Mouse (Mus musculus): ENCODE data around the gene Tfdp1. TPM values are rescaled to one million over a fixed set of nuclear protein-coding genes. Genes with fewer than 3 reads are reported as not detected.

Tfdp1 gene
- polyA plus RNA-seq, 1 experiment from 2014 or later, result 152 TPM

GRCm38 (mm10) chr8:13356221-13356620, 17.7 kb downstream of the Tfdp1 start:
- no peak overlapping the region for H3K4me2 ChIP-seq (replicated peaks)
- H3K9me3 ChIP-seq, result no peaks in the 10 kb centered on the region
- no peak overlapping the region for H3K27ac ChIP-seq
- H3K9ac ChIP-seq, result no peak overlapping the region
- ATAC-seq (ENCODE audit: low FRiP score, low read depth), result no peak
- H3K36me3 ChIP-seq, result peaks cover 95% of the 10 kb centered on the region
- H3K27me3 ChIP-seq (replicated peaks), result no peaks in the 10 kb centered on the region
- H3K4me3 ChIP-seq, result no peak overlapping the region
- H3K4me1 ChIP-seq, result no peaks in the 10 kb centered on the region
- whole genome bisulfite sequencing, result 86% methylated on average over 6 of the region's 6 CpGs

- Histone ChIP-seq H3K27me3 (replicated peaks) (no peaks in the 10 kb centered on the region), H3K4me1 (no peaks in the 10 kb centered on the region), H3K9ac (no peak overlapping the region), H3K9me3 (no peaks in the 10 kb centered on the region), H3K36me3 (peaks cover 95% of the 10 kb centered on the region), H3K27ac (no peak overlapping the region), H3K4me3 (no peak overlapping the region), H3K4me2 (replicated peaks) (no peak overlapping the region)
- no peak for ATAC-seq (ENCODE audit: low FRiP score, low read depth)
- WGBS, result 83% methylated on average over 10 of the region's 10 CpGs
These were observed 18.1 kb downstream of the Tfdp1 start for GRCm38 (mm10) chr8:13356681-13357080.

DNA sequence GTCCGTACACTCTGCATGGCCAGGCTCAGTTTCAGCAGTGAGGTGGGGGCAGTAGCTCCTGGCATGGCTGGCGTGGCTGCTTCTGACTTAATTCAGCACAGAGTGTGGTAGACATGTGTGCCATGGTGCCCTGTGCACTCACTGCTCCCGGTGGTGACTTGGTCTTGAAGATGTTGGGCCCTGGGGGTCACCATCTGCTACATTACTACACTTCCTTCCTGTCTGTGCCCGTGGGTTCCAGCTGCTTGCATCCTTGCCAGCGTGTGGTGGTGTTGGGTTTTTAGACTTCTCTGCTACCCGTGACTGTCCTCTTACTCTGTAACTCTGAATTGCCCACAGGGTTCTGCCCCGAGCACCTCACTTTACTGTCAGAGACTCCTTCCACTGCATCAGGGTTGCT, 21.7 kb downstream of the Tfdp1 start:
- Histone ChIP-seq H3K9ac (no peak overlapping the region), H3K9me3 (no peaks in the 10 kb centered on the region), H3K4me2 (replicated peaks) (no peak overlapping the region), H3K27ac (no peak overlapping the region), H3K27me3 (replicated peaks) (no peaks in the 10 kb centered on the region), H3K36me3 (peaks cover 94% of the 10 kb centered on the region), H3K4me3 (no peak overlapping the region), H3K4me1 (no peaks in the 10 kb centered on the region)
- WGBS, result 94% methylated on average over 7 of the region's 7 CpGs
- ATAC-seq (ENCODE audit: low FRiP score, low read depth), result no peak

- H3K27ac ChIP-seq, result no peak overlapping the region
- no peak overlapping the region for H3K9ac ChIP-seq
- no peak overlapping the region for H3K4me3 ChIP-seq
- WGBS, result 97% methylated on average over 6 of the region's 6 CpGs
- H3K36me3 ChIP-seq, result peaks cover 91% of the 10 kb centered on the region
- no peaks in the 10 kb centered on the region for H3K27me3 ChIP-seq (replicated peaks)
- no peak overlapping the region for H3K4me2 ChIP-seq (replicated peaks)
- ATAC-seq (ENCODE audit: low FRiP score, low read depth), result no peak
- H3K9me3 ChIP-seq, result no peaks in the 10 kb centered on the region
- no peaks in the 10 kb centered on the region for H3K4me1 ChIP-seq
These were observed 23.3 kb downstream of the Tfdp1 start for GRCm38 (mm10) chr8:13361865-13362264.

GRCm38 (mm10) chr8:13373151-13373662, 34.7 kb downstream of the Tfdp1 start:
- no peak overlapping the region for H3K4me2 ChIP-seq (replicated peaks)
- WGBS, result 94% methylated on average over 8 of the region's 8 CpGs

DNA sequence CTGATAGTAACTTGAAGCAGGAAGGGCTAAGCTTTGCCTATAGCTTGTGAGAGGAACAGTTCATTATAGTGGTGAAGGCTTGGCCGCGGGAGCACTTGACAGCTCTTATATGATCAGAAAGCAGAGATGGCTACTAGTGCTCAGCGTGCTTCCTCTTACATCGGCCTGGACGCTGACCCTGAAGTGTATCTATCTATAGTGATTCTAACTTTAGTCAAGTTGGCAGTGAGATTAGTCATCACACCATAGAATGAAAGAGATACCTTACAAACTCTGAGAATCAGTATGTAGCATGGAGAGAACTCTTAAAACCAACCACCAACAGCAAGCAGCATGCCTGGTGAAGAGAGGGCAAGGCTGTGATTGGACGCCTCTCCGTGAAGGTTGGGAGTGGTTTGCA, 43.1 kb downstream of the Tfdp1 start:
- Histone ChIP-seq H3K9ac (no peak overlapping the region), H3K4me2 (replicated peaks) (no peak overlapping the region), H3K27ac (no peak overlapping the region), H3K9me3 (no peaks in the 10 kb centered on the region), H3K27me3 (replicated peaks) (no peaks in the 10 kb centered on the region), H3K4me3 (no peak overlapping the region), H3K36me3 (peaks cover 29% of the 10 kb centered on the region), H3K4me1 (no peaks in the 10 kb centered on the region)
- 89% methylated on average over 7 of the region's 7 CpGs for WGBS
- no peak for ATAC-seq (ENCODE audit: low FRiP score, low read depth)

More at GRCm38 (mm10) chr8:13373151-13373662, 34.7 kb downstream of the Tfdp1 start:
- Histone ChIP-seq H3K27me3 (replicated peaks) (no peaks in the 10 kb centered on the region), H3K4me1 (no peaks in the 10 kb centered on the region), H3K4me3 (no peak overlapping the region), H3K27ac (no peak overlapping the region), H3K9ac (no peak overlapping the region), H3K36me3 (peaks cover 84% of the 10 kb centered on the region), H3K9me3 (no peaks in the 10 kb centered on the region)
- ATAC-seq (ENCODE audit: low FRiP score, low read depth), result no peak

GRCm38 (mm10) chr8:13382536-13382935, 44.0 kb downstream of the Tfdp1 start:
- no peak overlapping the region for H3K4me3 ChIP-seq
- H3K9me3 ChIP-seq, result no peaks in the 10 kb centered on the region
- no peak overlapping the region for H3K9ac ChIP-seq
- H3K36me3 ChIP-seq, result peaks cover 26% of the 10 kb centered on the region
- no peak overlapping the region for H3K4me2 ChIP-seq (replicated peaks)
- ATAC-seq (ENCODE audit: low FRiP score, low read depth), result no peak
- no peaks in the 10 kb centered on the region for H3K27me3 ChIP-seq (replicated peaks)
- H3K27ac ChIP-seq, result no peak overlapping the region
- WGBS, result 91% methylated on average over 3 of the region's 3 CpGs
- H3K4me1 ChIP-seq, result no peaks in the 10 kb centered on the region

- peaks cover 26% of the 10 kb centered on the region for H3K36me3 ChIP-seq
- H3K27me3 ChIP-seq (replicated peaks), result no peaks in the 10 kb centered on the region
- no peak overlapping the region for H3K4me2 ChIP-seq (replicated peaks)
- no peak overlapping the region for H3K27ac ChIP-seq
- H3K9ac ChIP-seq, result no peak overlapping the region
- H3K4me1 ChIP-seq, result no peaks in the 10 kb centered on the region
- ATAC-seq (ENCODE audit: low FRiP score, low read depth), result no peak
- H3K9me3 ChIP-seq, result no peaks in the 10 kb centered on the region
- H3K4me3 ChIP-seq, result no peak overlapping the region
- 97% methylated on average over 4 of the region's 4 CpGs for WGBS
These were observed 44.4 kb downstream of the Tfdp1 start for GRCm38 (mm10) chr8:13382999-13383398.

- Histone ChIP-seq H3K36me3 (peaks cover 1% of the 10 kb centered on the region; the same call in 1 of the 2 replicates), H3K9me3 (no peaks in the 10 kb centered on the region), H3K4me1 (no peaks in the 10 kb centered on the region), H3K4me2 (replicated peaks) (no peak overlapping the region), H3K27ac (no peak overlapping the region), H3K27me3 (replicated peaks) (no peaks in the 10 kb centered on the region), H3K9ac (no peak overlapping the region), H3K4me3 (no peak overlapping the region)
- ATAC-seq (ENCODE audit: low FRiP score, low read depth), result no peak
- WGBS, result 84% methylated on average over 13 of the region's 13 CpGs
These were observed 47.8 kb downstream of the Tfdp1 start for GRCm38 (mm10) chr8:13386366-13386765.

GRCm38 (mm10) chr8:13387728-13388127, 49.2 kb downstream of the Tfdp1 start:
- Histone ChIP-seq H3K4me2 (replicated peaks) (no peak overlapping the region), H3K27ac (no peak overlapping the region), H3K9ac (no peak overlapping the region), H3K4me1 (no peaks in the 10 kb centered on the region), H3K4me3 (no peak overlapping the region), H3K36me3 (no peaks in the 10 kb centered on the region), H3K27me3 (replicated peaks) (no peaks in the 10 kb centered on the region), H3K9me3 (no peaks in the 10 kb centered on the region)
- ATAC-seq (ENCODE audit: low FRiP score, low read depth), result no peak
- 86% methylated on average over 8 of the region's 8 CpGs for WGBS

DNA sequence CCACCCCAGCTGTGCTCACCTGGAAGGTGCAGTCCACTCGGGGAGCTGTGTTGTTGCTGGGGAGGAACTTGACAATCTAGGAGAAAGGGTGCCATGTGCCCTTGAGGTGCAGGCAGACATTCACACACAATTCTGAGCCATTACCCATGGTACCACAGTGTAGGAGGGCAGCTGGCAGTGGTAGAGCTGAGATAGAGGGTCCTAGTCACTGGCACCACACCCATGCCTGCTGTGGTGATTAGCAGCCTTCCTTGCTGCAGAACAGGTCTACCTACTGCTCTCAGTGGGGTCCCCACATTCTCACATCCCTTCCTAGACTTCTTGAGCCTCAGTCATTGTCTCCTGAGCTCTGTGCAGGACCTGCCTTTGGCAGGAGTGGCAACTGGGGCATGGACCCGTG, 50.2 kb downstream of the Tfdp1 start:
- Histone ChIP-seq H3K4me2 (replicated peaks) (no peak overlapping the region), H3K27me3 (replicated peaks) (no peaks in the 10 kb centered on the region), H3K27ac (no peak overlapping the region), H3K36me3 (no peaks in the 10 kb centered on the region), H3K4me3 (no peak overlapping the region), H3K9me3 (no peaks in the 10 kb centered on the region), H3K4me1 (no peaks in the 10 kb centered on the region), H3K9ac (no peak overlapping the region)
- ATAC-seq (ENCODE audit: low FRiP score, low read depth), result no peak
- WGBS, result 86% methylated on average over 2 of the region's 2 CpGs

GRCm38 (mm10) chr8:13393869-13394268, 55.3 kb downstream of the Tfdp1 start:
- H3K4me3 ChIP-seq, result no peak overlapping the region
- no peak for ATAC-seq (ENCODE audit: low FRiP score, low read depth)
- 91% methylated on average over 7 of the region's 7 CpGs for WGBS
- H3K36me3 ChIP-seq, result no peaks in the 10 kb centered on the region
- no peaks in the 10 kb centered on the region for H3K4me1 ChIP-seq
- H3K9ac ChIP-seq, result no peak overlapping the region
- no peak overlapping the region for H3K27ac ChIP-seq
- H3K4me2 ChIP-seq (replicated peaks), result no peak overlapping the region
- H3K9me3 ChIP-seq, result no peaks in the 10 kb centered on the region
- H3K27me3 ChIP-seq (replicated peaks), result no peaks in the 10 kb centered on the region

DNA sequence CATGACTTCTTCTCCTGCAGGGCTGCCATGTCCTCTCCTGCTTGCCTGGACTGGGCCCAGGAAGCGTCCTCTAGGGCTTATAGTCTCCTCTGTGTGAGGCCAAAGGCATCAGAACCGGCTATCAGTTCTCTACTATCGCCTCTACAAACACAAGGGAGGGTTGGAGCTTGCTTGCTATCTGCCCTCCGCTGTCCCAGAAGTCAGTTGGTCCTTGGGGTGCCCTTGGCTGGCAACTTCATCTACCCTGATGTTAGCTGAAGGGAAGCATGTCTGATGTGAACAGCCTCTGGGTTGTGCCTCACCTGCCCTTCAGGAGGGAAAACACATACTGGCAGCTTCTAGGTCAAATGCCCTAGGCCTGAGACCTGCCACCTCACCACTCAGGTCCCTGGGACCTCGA, 58.2 kb downstream of the Tfdp1 start, which contains the start of gene Atp4b:
TSS of gene Atp4b (minus strand) at position 101 of the 400 bp plus-strand sequence.
- H3K4me1 ChIP-seq, result no peaks in the 10 kb centered on the region
- no peak within 1 kb of the TSS for H3K9ac ChIP-seq
- H3K27ac ChIP-seq, result no peak within 1 kb of the TSS
- no peaks in the 10 kb centered on the region for H3K36me3 ChIP-seq
- no peak for ATAC-seq (ENCODE audit: low FRiP score, low read depth)
- H3K4me2 ChIP-seq (replicated peaks), result no peak within 1 kb of the TSS
- H3K4me3 ChIP-seq, result no peak within 1 kb of the TSS
- H3K27me3 ChIP-seq (replicated peaks), result no peaks in the 10 kb centered on the region
- no peaks in the 10 kb centered on the region for H3K9me3 ChIP-seq
- 84% methylated on average over 5 of the region's 5 CpGs for WGBS
